Mouse (Mus musculus) intestine, embryonic 15.5 days (tissue): ENCODE data around the gene Txnrd1. TPM values are rescaled to one million over a fixed set of nuclear protein-coding genes. Genes with fewer than 3 reads are reported as not detected.
A peak's percentile ranks its signal among the peaks of the same experiment; 100 is the strongest.

Experiments used
- ATAC-seq: fragments of 200-750 bp; cut with Nextera tagmentation; 2 replicates; pipeline ENCODE4 v1.8.0; 2017; ENCODE audit warnings: moderate TSS enrichment, moderate library complexity
- H3K27ac ChIP-seq: fragments of 300-500 bp; sonication (generic); 2 replicates; pipeline ENCODE4 v1.5.1; 2015; ENCODE audit warnings: mild to moderate bottlenecking, inconsistent platforms
- H3K27me3 ChIP-seq: fragments of 300-500 bp; sonication (generic); replicated peaks from 2 replicates; pipeline ENCODE4 v1.6.1; 2015; ENCODE audit warnings: inconsistent platforms
- H3K36me3 ChIP-seq: fragments of 300-500 bp; sonication (generic); 2 replicates; pipeline ENCODE4 v1.6.1; 2015; ENCODE audit warnings: inconsistent platforms
- H3K4me1 ChIP-seq: fragments of 300-500 bp; sonication (generic); replicated peaks from 2 replicates; pipeline ENCODE4 v1.6.1; 2015; ENCODE audit warnings: inconsistent platforms
- H3K4me2 ChIP-seq: fragments of 300-500 bp; sonication (generic); replicated peaks from 2 replicates; pipeline ENCODE4 v1.6.1; 2015; ENCODE audit warnings: mild to moderate bottlenecking, inconsistent platforms
- H3K4me3 ChIP-seq: fragments of 300-500 bp; sonication (generic); replicated peaks from 2 replicates; pipeline ENCODE4 v1.5.1; 2015; ENCODE audit warnings: inconsistent platforms
- H3K9ac ChIP-seq: fragments of 300-500 bp; sonication (generic); 2 replicates; pipeline ENCODE4 v1.6.1; 2015; ENCODE audit warnings: inconsistent platforms
- H3K9me3 ChIP-seq: fragments of 300-500 bp; sonication (generic); 2 replicates; pipeline ENCODE4 v1.6.1; 2016; ENCODE audit warnings: inconsistent platforms
- WGBS: fragments of 180-500 bp; shearing (Covaris S2); methylation state at CpG from one replicate; pipeline ENCODE4 v1.1.7; 2015; 5-methylcytosine and 5-hydroxymethylcytosine counted together
- polyA plus RNA-seq: library from polyadenylated mRNA; unstranded; fragments of >200 nt; fragmentation: Nextera tagmentation; extraction: Ambion mirVana; gene quantifications from 2 replicates; pipeline ENCODE4 v1.2.1, GENCODE M21; 2015

Txnrd1 gene
- polyA plus RNA-seq, 1 experiment from 2014 or later: 106 TPM

GRCm38 (mm10) chr10:82876076-82876796 lies 42.5 kb downstream of the Txnrd1 start:
- Histone ChIP-seq H3K27ac (peak overlapping the region; percentile 67), H3K4me2 (0 out of 2 replicates have a peak overlapping the region, but pooled peaks have one; percentile 4), H3K36me3 (peaks cover 50% of the 10 kb centered on the region), H3K4me3 (no peak overlapping the region), H3K4me1 (peaks cover 10% of the 10 kb centered on the region), H3K9ac (no peak overlapping the region), H3K27me3 (no peaks in the 10 kb centered on the region), H3K9me3 (no peaks in the 10 kb centered on the region)
- ATAC-seq: peak; percentile 96
- 64% methylated on average over 16 of the region's 16 CpGs for WGBS

GRCm38 (mm10) chr10:82887354-82887753 lies 53.6 kb downstream of the Txnrd1 start:
- Histone ChIP-seq H3K4me2 (no peak overlapping the region), H3K4me3 (no peak overlapping the region), H3K9me3 (no peaks in the 10 kb centered on the region), H3K36me3 (peaks cover 24% of the 10 kb centered on the region), H3K4me1 (0 out of 2 replicates have a peak, but pooled peaks cover 5% of the 10 kb centered on the region), H3K27ac (no peak overlapping the region), H3K27me3 (no peaks in the 10 kb centered on the region), H3K9ac (no peak overlapping the region)
- ATAC-seq: no peak
- WGBS: 94% methylated on average over 6 of the region's 6 CpGs

- Histone ChIP-seq H3K27me3 (no peaks in the 10 kb centered on the region), H3K27ac (0 out of 2 replicates have a peak overlapping the region, but pooled peaks have one; percentile 22), H3K4me1 (0 out of 2 replicates have a peak, but pooled peaks cover 6% of the 10 kb centered on the region), H3K9me3 (no peaks in the 10 kb centered on the region), H3K4me3 (no peak overlapping the region), H3K9ac (no peak overlapping the region), H3K4me2 (no peak overlapping the region), H3K36me3 (peaks cover 24% of the 10 kb centered on the region)
- 87% methylated on average over 8 of the region's 8 CpGs for WGBS
- no peak for ATAC-seq
These were observed 54.8 kb downstream of the Txnrd1 start for GRCm38 (mm10) chr10:82888576-82888975.

- peaks cover 8% of the 10 kb centered on the region; the same call in 1 of the 2 replicates for H3K4me1 ChIP-seq
- peak; percentile 81 for ATAC-seq
- no peaks in the 10 kb centered on the region for H3K27me3 ChIP-seq
- H3K27ac ChIP-seq: peak overlapping the region; percentile 23; the same call in 1 of the 2 replicates
- H3K9ac ChIP-seq: no peak overlapping the region
- H3K4me2 ChIP-seq: no peak overlapping the region
- 40% methylated on average over 9 of the region's 9 CpGs for WGBS
- H3K36me3 ChIP-seq: peaks cover 24% of the 10 kb centered on the region
- no peaks in the 10 kb centered on the region for H3K9me3 ChIP-seq
- no peak overlapping the region for H3K4me3 ChIP-seq
These were observed 55.8 kb downstream of the Txnrd1 start for GRCm38 (mm10) chr10:82889447-82889973.

- peak overlapping the region; percentile 36; the same call in 1 of the 2 replicates for H3K27ac ChIP-seq
- 63% methylated on average over 2 of the region's 2 CpGs for WGBS
- H3K4me3 ChIP-seq: no peak overlapping the region
- no peak overlapping the region for H3K4me2 ChIP-seq
- H3K9ac ChIP-seq: no peak overlapping the region
- H3K36me3 ChIP-seq: peaks cover 18% of the 10 kb centered on the region
- H3K4me1 ChIP-seq: peaks cover 8% of the 10 kb centered on the region; the same call in 1 of the 2 replicates
- no peak for ATAC-seq
- H3K27me3 ChIP-seq: no peaks in the 10 kb centered on the region
- H3K9me3 ChIP-seq: no peaks in the 10 kb centered on the region
These were observed 57.2 kb downstream of the Txnrd1 start for GRCm38 (mm10) chr10:82890936-82891335.

GRCm38 (mm10) chr10:82891427-82891826 lies 57.7 kb downstream of the Txnrd1 start:
- H3K9me3 ChIP-seq: no peaks in the 10 kb centered on the region
- no peak overlapping the region for H3K9ac ChIP-seq
- no peak for ATAC-seq
- 60% methylated on average over 7 of the region's 7 CpGs for WGBS
- H3K36me3 ChIP-seq: peaks cover 16% of the 10 kb centered on the region
- no peak overlapping the region for H3K4me3 ChIP-seq
- H3K27me3 ChIP-seq: no peaks in the 10 kb centered on the region
- H3K4me2 ChIP-seq: no peak overlapping the region
- peaks cover 8% of the 10 kb centered on the region; the same call in 1 of the 2 replicates for H3K4me1 ChIP-seq
- no peak overlapping the region for H3K27ac ChIP-seq

- H3K9me3 ChIP-seq: no peaks in the 10 kb centered on the region
- no peak overlapping the region for H3K27ac ChIP-seq
- no peak overlapping the region for H3K4me3 ChIP-seq
- peaks cover 8% of the 10 kb centered on the region; the same call in 1 of the 2 replicates for H3K4me1 ChIP-seq
- H3K9ac ChIP-seq: no peak overlapping the region
- peaks cover 16% of the 10 kb centered on the region for H3K36me3 ChIP-seq
- 88% methylated on average over 9 of the region's 9 CpGs for WGBS
- H3K27me3 ChIP-seq: no peaks in the 10 kb centered on the region
- H3K4me2 ChIP-seq: no peak overlapping the region
- no peak for ATAC-seq
These were observed 58.8 kb downstream of the Txnrd1 start for GRCm38 (mm10) chr10:82892442-82893055.

GRCm38 (mm10) chr10:82893872-82894650 lies 60.3 kb downstream of the Txnrd1 start:
- WGBS: 73% methylated on average over 18 of the region's 18 CpGs
- no peak for ATAC-seq
- H3K4me3 ChIP-seq: no peak overlapping the region
- no peaks in the 10 kb centered on the region for H3K9me3 ChIP-seq
- H3K4me2 ChIP-seq: no peak overlapping the region
- H3K27ac ChIP-seq: peak overlapping the region; percentile 18
- H3K27me3 ChIP-seq: no peaks in the 10 kb centered on the region
- H3K9ac ChIP-seq: no peak overlapping the region
- peaks cover 8% of the 10 kb centered on the region; the same call in 1 of the 2 replicates for H3K4me1 ChIP-seq
- peaks cover 22% of the 10 kb centered on the region for H3K36me3 ChIP-seq

GRCm38 (mm10) chr10:82897936-82898335 lies 64.2 kb downstream of the Txnrd1 start:
- no peak for ATAC-seq
- Histone ChIP-seq H3K27me3 (no peaks in the 10 kb centered on the region), H3K4me3 (no peak overlapping the region), H3K9me3 (no peaks in the 10 kb centered on the region), H3K9ac (no peak overlapping the region), H3K4me2 (no peak overlapping the region), H3K27ac (no peak overlapping the region), H3K36me3 (peaks cover 15% of the 10 kb centered on the region), H3K4me1 (peaks cover 3% of the 10 kb centered on the region; the same call in 1 of the 2 replicates)
- WGBS: 85% methylated on average over 13 of the region's 13 CpGs

GRCm38 (mm10) chr10:82898893-82899292 lies 65.1 kb downstream of the Txnrd1 start:
- 43% methylated on average over 7 of the region's 7 CpGs for WGBS
- no peak; the same call in 1 of the 2 replicates for ATAC-seq

GRCm38 (mm10) chr10:82899810-82900421 lies 66.2 kb downstream of the Txnrd1 start:
- Histone ChIP-seq H3K9me3 (no peaks in the 10 kb centered on the region), H3K9ac (no peak overlapping the region), H3K27ac (no peak overlapping the region), H3K4me2 (0 out of 2 replicates have a peak overlapping the region, but pooled peaks have one; percentile 0), H3K36me3 (peaks cover 15% of the 10 kb centered on the region), H3K4me1 (no peaks in the 10 kb centered on the region), H3K4me3 (no peak overlapping the region), H3K27me3 (no peaks in the 10 kb centered on the region)
- WGBS: 40% methylated on average over 16 of the region's 16 CpGs
- ATAC-seq: peak; percentile 57

More at GRCm38 (mm10) chr10:82898893-82899292, 65.1 kb downstream of the Txnrd1 start:
- H3K9ac ChIP-seq: no peak overlapping the region
- no peak overlapping the region for H3K4me3 ChIP-seq
- H3K36me3 ChIP-seq: peaks cover 15% of the 10 kb centered on the region
- no peak overlapping the region for H3K27ac ChIP-seq
- H3K9me3 ChIP-seq: no peaks in the 10 kb centered on the region
- no peaks in the 10 kb centered on the region for H3K27me3 ChIP-seq
- no peak overlapping the region for H3K4me2 ChIP-seq
- H3K4me1 ChIP-seq: no peaks in the 10 kb centered on the region
